Mouse (Mus musculus): ENCODE measurements at regions not wholly inside any gene's neighbourhood (a gene's known extent, or its start where the extent isn't known, plus 50 kb on each side); places are given as distances from the start of the nearest gene placed in this dataset.

GRCm38 (mm10) chr13:54895981-54896380 is 53.2 kb upstream of the Unc5a start:
- no peak for DNase-seq (ENCODE audit: low spot score)
